Mouse (Mus musculus) limb, embryonic 12.5 days (tissue): ENCODE data around the gene Pld3. TPM values are rescaled to one million over a fixed set of nuclear protein-coding genes. Genes with fewer than 3 reads are reported as not detected.

Experiments
- ATAC-seq: fragments of 200-750 bp; cut with Nextera tagmentation; 2 replicates; pipeline ENCODE4 v1.8.0; 2017; ENCODE audit warnings: low read depth, moderate TSS enrichment; ENCODE audit not compliant: insufficient number of reproducible peaks, insufficient read depth, low FRiP score, low TSS enrichment
- H3K27ac ChIP-seq: fragments of 300-500 bp; sonication (generic); 2 replicates; pipeline ENCODE4 v1.5.1; 2016; ENCODE audit warnings: mild to moderate bottlenecking, moderate library complexity
- H3K27me3 ChIP-seq: fragments of 300-500 bp; sonication (generic); 2 replicates; pipeline ENCODE4 v1.6.1; 2016; ENCODE audit warnings: mild to moderate bottlenecking, moderate library complexity
- H3K36me3 ChIP-seq: fragments of 300-500 bp; sonication (generic); 2 replicates; pipeline ENCODE4 v1.6.1; 2016; ENCODE audit warnings: mild to moderate bottlenecking, moderate library complexity
- H3K4me1 ChIP-seq: fragments of 300-500 bp; sonication (generic); replicated peaks from 2 replicates; pipeline ENCODE4 v1.6.1; 2016
- H3K4me2 ChIP-seq: fragments of 300-500 bp; sonication (generic); 2 replicates; pipeline ENCODE4 v1.6.1; 2016; ENCODE audit warnings: mild to moderate bottlenecking, moderate library complexity
- H3K4me3 ChIP-seq: fragments of 300-500 bp; sonication (generic); replicated peaks from 2 replicates; pipeline ENCODE4 v1.5.1; 2016; ENCODE audit warnings: mild to moderate bottlenecking
- H3K9ac ChIP-seq: fragments of 300-500 bp; sonication (generic); replicated peaks from 2 replicates; pipeline ENCODE4 v1.6.1; 2016; ENCODE audit warnings: mild to moderate bottlenecking, moderate library complexity
- H3K9me3 ChIP-seq: fragments of 300-500 bp; sonication (generic); 2 replicates; pipeline ENCODE4 v1.6.1; 2016; ENCODE audit warnings: mild to moderate bottlenecking, moderate library complexity
- WGBS: fragments of 180-500 bp; shearing (Covaris S2); methylation state at CpG from one replicate; pipeline ENCODE4 v1.1.7; 2016; 5-methylcytosine and 5-hydroxymethylcytosine counted together
- polyA plus RNA-seq: library from polyadenylated mRNA; unstranded; fragments of >200 nt; fragmentation: Nextera tagmentation; extraction: Ambion mirVana; gene quantifications from 2 replicates; pipeline ENCODE4 v1.2.1, GENCODE M21; 2016

The Pld3 gene
- polyA plus RNA-seq, 1 experiment from 2014 or later, result 59.7 TPM

DNA sequence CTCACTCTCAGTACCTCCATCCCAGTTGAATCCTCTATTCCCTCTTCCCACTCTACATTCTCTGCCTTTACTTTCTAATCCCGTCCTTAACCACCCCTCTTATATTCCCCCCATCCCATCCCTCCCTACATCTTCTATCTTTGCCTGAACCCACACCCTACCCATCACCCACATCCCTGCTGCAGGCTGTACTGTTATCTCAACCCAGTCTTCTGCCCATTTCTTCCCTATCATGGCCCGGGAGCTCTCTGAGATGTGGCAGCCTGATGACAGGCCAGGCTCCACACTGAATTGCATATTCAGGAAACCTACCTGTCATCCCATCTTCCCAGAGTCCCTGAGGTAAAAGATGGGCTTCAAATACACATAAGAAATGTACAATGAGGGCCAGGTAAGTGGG lies 14.2 kb downstream of the Pld3 start:
- no peaks in the 10 kb centered on the region for H3K27me3 ChIP-seq
- WGBS, result 88% methylated on average over 2 of the region's 2 CpGs
- no peaks in the 10 kb centered on the region for H3K9me3 ChIP-seq
- H3K4me1 ChIP-seq, result peaks cover 8% of the 10 kb centered on the region
- no peak overlapping the region for H3K4me3 ChIP-seq
- H3K27ac ChIP-seq, result no peak overlapping the region
- no peak overlapping the region for H3K9ac ChIP-seq
- ATAC-seq, result no peak
- peaks cover 71% of the 10 kb centered on the region for H3K36me3 ChIP-seq
- no peak overlapping the region for H3K4me2 ChIP-seq

- Histone ChIP-seq H3K27me3 (no peaks in the 10 kb centered on the region), H3K4me2 (no peak overlapping the region), H3K4me3 (no peak overlapping the region), H3K4me1 (peaks cover 8% of the 10 kb centered on the region), H3K27ac (no peak overlapping the region), H3K36me3 (peaks cover 78% of the 10 kb centered on the region), H3K9ac (no peak overlapping the region), H3K9me3 (no peaks in the 10 kb centered on the region)
- WGBS, result 78% methylated on average over 8 of the region's 8 CpGs
- ATAC-seq, result no peak
These were observed 15.0 kb downstream of the Pld3 start for GRCm38 (mm10) chr7:27537998-27538397.

GRCm38 (mm10) chr7:27536618-27537017 lies 16.4 kb downstream of the Pld3 start:
- Histone ChIP-seq H3K4me3 (no peak overlapping the region), H3K27me3 (no peaks in the 10 kb centered on the region), H3K4me1 (0 out of 2 replicates have a peak, but pooled peaks cover 2% of the 10 kb centered on the region), H3K36me3 (peaks cover 92% of the 10 kb centered on the region), H3K27ac (no peak overlapping the region), H3K9me3 (no peaks in the 10 kb centered on the region), H3K4me2 (no peak overlapping the region), H3K9ac (no peak overlapping the region)
- WGBS, result 90% methylated on average over 6 of the region's 6 CpGs
- no peak for ATAC-seq

- H3K36me3 ChIP-seq, result peaks cover 93% of the 10 kb centered on the region
- H3K27me3 ChIP-seq, result no peaks in the 10 kb centered on the region
- H3K4me1 ChIP-seq, result no peaks in the 10 kb centered on the region
- no peak for ATAC-seq
- no peak overlapping the region for H3K9ac ChIP-seq
- H3K4me2 ChIP-seq, result no peak overlapping the region
- H3K27ac ChIP-seq, result no peak overlapping the region
- no peak overlapping the region for H3K4me3 ChIP-seq
- no peaks in the 10 kb centered on the region for H3K9me3 ChIP-seq
- 83% methylated on average over 2 of the region's 2 CpGs for WGBS
These were observed 17.6 kb downstream of the Pld3 start for GRCm38 (mm10) chr7:27535386-27535785.

DNA sequence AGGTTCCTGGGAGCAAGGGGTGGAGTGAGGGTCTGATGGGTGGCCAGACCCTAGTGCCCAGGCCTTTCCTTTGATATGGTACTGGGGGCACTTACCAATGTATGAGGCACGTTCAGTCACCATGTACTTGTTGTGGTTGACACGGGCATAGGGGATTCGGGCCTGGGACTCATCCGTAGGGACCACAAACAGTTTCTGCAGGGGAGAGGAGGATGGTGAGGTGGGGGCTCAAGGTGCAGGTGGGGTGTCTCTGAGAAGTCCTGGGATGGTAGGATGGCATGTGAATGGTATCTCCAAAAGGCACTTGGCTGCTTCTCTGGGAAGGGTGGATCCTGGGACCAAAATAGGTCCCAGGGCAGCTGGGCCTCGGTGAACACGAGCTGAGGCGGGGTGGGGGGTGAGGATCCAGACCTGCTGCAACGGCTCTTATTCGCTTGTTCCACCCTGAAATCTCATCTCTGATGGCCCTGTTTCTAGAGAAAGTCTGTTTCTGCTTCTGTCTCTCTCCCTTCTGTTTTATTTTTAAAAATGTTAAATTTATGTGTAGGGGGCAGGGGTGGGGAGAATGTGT lies 20.5 kb downstream of the Pld3 start:
- WGBS, result 95% methylated on average over 9 of the region's 9 CpGs
- Histone ChIP-seq H3K9ac (no peak overlapping the region), H3K36me3 (peaks cover 82% of the 10 kb centered on the region), H3K4me1 (no peaks in the 10 kb centered on the region), H3K4me3 (no peak overlapping the region), H3K27ac (no peak overlapping the region), H3K9me3 (no peaks in the 10 kb centered on the region), H3K4me2 (no peak overlapping the region), H3K27me3 (no peaks in the 10 kb centered on the region)
- ATAC-seq, result no peak

- no peaks in the 10 kb centered on the region for H3K27me3 ChIP-seq
- no peaks in the 10 kb centered on the region for H3K4me1 ChIP-seq
- no peaks in the 10 kb centered on the region for H3K9me3 ChIP-seq
- WGBS, result 87% methylated on average over 10 of the region's 10 CpGs
- no peak overlapping the region for H3K9ac ChIP-seq
- H3K4me3 ChIP-seq, result no peak overlapping the region
- H3K36me3 ChIP-seq, result peaks cover 74% of the 10 kb centered on the region
- ATAC-seq, result no peak
- no peak overlapping the region for H3K4me2 ChIP-seq
- H3K27ac ChIP-seq, result no peak overlapping the region
These were observed 21.3 kb downstream of the Pld3 start for GRCm38 (mm10) chr7:27531707-27532106.

GRCm38 (mm10) chr7:27530937-27531336 lies 22.1 kb downstream of the Pld3 start:
- Histone ChIP-seq H3K4me2 (no peak overlapping the region), H3K4me3 (no peak overlapping the region), H3K4me1 (no peaks in the 10 kb centered on the region), H3K27me3 (no peaks in the 10 kb centered on the region), H3K36me3 (peaks cover 66% of the 10 kb centered on the region), H3K9me3 (no peaks in the 10 kb centered on the region), H3K27ac (no peak overlapping the region), H3K9ac (no peak overlapping the region)
- 67% methylated on average over 3 of the region's 3 CpGs for WGBS
- no peak for ATAC-seq

DNA sequence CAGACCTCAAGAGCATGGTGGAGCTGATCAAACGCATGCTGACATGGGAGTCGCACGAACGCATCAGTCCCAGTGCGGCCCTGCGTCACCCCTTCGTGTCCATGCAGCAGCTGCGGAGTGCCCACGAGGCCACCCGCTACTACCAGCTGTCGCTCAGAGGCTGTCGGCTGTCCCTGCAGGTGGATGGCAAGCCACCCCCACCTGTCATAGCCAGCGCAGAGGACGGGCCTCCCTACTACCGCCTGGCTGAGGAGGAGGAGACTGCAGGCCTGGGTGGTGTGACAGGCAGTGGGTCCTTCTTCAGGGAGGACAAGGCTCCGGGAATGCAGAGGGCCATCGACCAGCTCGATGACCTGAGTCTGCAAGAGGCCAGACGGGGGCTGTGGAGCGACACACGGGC lies 23.9 kb downstream of the Pld3 start:
- no peak for ATAC-seq
- Histone ChIP-seq H3K27ac (no peak overlapping the region), H3K27me3 (no peaks in the 10 kb centered on the region), H3K4me3 (no peak overlapping the region), H3K4me2 (no peak overlapping the region), H3K4me1 (no peaks in the 10 kb centered on the region), H3K36me3 (peaks cover 49% of the 10 kb centered on the region), H3K9me3 (no peaks in the 10 kb centered on the region), H3K9ac (no peak overlapping the region)
- 81% methylated on average over 21 of the region's 21 CpGs for WGBS

- H3K27me3 ChIP-seq, result no peaks in the 10 kb centered on the region
- no peaks in the 10 kb centered on the region for H3K9me3 ChIP-seq
- H3K4me2 ChIP-seq, result no peak overlapping the region
- H3K27ac ChIP-seq, result no peak overlapping the region
- no peaks in the 10 kb centered on the region for H3K4me1 ChIP-seq
- no peak overlapping the region for H3K4me3 ChIP-seq
- 24% methylated on average over 10 of the region's 10 CpGs for WGBS
- peaks cover 24% of the 10 kb centered on the region for H3K36me3 ChIP-seq
- no peak overlapping the region for H3K9ac ChIP-seq
- ATAC-seq, result peak; percentile 46; the same call in 1 of the 2 replicates
These were observed 26.8 kb downstream of the Pld3 start for GRCm38 (mm10) chr7:27526039-27526827.

DNA sequence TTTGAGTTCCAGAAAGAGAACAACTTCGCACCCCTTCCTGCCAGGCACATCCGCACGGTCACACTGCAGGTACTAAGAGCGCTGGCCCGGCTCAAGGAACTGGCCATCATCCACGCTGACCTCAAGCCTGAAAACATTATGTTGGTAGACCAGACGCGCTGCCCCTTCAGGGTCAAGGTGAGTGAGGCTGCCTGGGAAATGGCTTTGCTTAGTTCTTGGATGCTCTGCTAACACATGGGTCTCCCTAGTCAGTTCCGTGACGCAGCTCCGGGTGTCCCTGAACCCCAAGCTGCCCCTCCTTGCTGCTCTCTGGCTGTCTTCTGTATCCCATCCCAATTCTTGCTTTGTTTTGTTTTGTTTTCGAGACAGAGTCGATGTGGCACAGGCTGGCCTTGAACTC lies 29.2 kb downstream of the Pld3 start:
- WGBS, result 92% methylated on average over 13 of the region's 13 CpGs
- H3K36me3 ChIP-seq, result peaks cover 13% of the 10 kb centered on the region
- H3K9ac ChIP-seq, result no peak overlapping the region
- H3K4me2 ChIP-seq, result no peak overlapping the region
- no peak overlapping the region for H3K27ac ChIP-seq
- H3K27me3 ChIP-seq, result no peaks in the 10 kb centered on the region
- H3K4me1 ChIP-seq, result no peaks in the 10 kb centered on the region
- ATAC-seq, result no peak
- 0 out of 2 replicates have a peak, but pooled peaks cover 6% of the 10 kb centered on the region for H3K9me3 ChIP-seq
- H3K4me3 ChIP-seq, result no peak overlapping the region

GRCm38 (mm10) chr7:27522967-27523366 lies 30.1 kb downstream of the Pld3 start, which contains the start of gene Hipk4:
Gene Hipk4 (plus strand): TSS chr7:27523267.
- no peak for ATAC-seq
- H3K9ac ChIP-seq, result no peak within 1 kb of the TSS
- no peaks in the 10 kb centered on the region for H3K27me3 ChIP-seq

More at GRCm38 (mm10) chr7:27522967-27523366, 30.1 kb downstream of the Pld3 start, which contains the start of gene Hipk4:
- no peaks in the 10 kb centered on the region for H3K4me1 ChIP-seq
- no peak within 1 kb of the TSS for H3K27ac ChIP-seq
- peaks cover 19% of the 10 kb centered on the region for H3K36me3 ChIP-seq
- no peak within 1 kb of the TSS for H3K4me3 ChIP-seq
- H3K9me3 ChIP-seq, result 0 out of 2 replicates have a peak, but pooled peaks cover 6% of the 10 kb centered on the region
- 72% methylated on average over 5 of the region's 5 CpGs for WGBS
- no peak within 1 kb of the TSS for H3K4me2 ChIP-seq
